Mouse (Mus musculus) CD4-positive, CD25-positive, alpha-beta regulatory T cell (primary cell): Measurements from ENCODE around the gene Vmn1r210. TPM values are rescaled to one million over a fixed set of nuclear protein-coding genes. Genes with fewer than 3 reads are reported as not detected.

Experiments used
- polyA plus RNA-seq: library from polyadenylated mRNA; unstranded; fragments of 100-300 nt; shearing (Covaris generic); gene quantifications from one replicate; pipeline ENCODE4 v1.2.1, GENCODE M21; 2017

The Vmn1r210 gene
- 0.11 TPM for polyA plus RNA-seq

DNA sequence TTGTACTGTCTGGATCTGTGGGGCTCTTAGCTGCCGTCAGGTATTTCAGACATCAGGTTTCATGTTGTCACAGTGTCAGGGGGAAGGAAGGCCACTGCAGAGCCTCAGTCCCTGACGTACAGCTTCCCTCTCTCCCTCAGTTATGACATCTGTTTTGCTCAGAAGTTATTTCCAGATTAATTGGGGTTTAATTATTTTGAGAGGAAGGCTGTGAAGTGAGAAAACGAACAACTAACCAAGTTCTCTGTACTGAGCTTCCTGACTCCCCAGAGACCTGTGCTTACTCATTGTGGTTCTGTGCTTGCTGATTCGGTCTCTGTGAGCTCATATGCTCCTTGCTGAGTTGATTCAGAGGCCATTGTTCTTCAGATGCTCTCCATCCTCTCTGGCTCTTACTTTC lies at the start of gene Vmn1r210:
TSS of gene Vmn1r210 (minus strand) at position 101 of the 400 bp plus-strand sequence.

GRCm38 (mm10) chr13:22857461-22857860 lies 26.3 kb upstream of the Vmn1r210 start, which contains the start of gene Vmn1r211:
Vmn1r211 (minus strand) TSS chr13:22857561.

GRCm38 (mm10) chr13:22809582-22809981 lies 21.6 kb downstream of the Vmn1r210 start, which contains the start of gene Vmn1r209:
Vmn1r209 (minus strand) TSS chr13:22809682.

DNA sequence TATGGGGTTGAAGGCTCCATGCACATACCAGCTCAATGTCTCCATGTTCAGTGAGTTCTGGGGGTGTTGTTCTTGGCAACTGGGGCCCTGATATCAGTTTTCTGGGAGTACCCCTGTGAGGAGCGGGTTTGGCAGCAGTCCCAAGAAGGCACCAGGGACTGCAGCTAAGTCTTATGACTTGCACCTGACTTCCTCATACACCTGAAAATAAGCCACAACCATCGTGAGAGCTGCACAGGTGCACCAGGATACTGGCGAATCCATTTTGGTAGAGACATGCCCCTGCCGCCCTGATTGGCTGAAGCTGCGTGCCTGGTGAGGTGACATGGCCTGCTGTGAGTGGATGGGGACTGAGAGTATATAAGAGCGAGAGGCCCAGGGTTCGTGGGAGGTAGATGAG lies 53.8 kb downstream of the Vmn1r210 start, which contains the start of gene Vmn1r208:
TSS of gene Vmn1r208 (minus strand) at position 101 of the 400 bp plus-strand sequence.

Other genes starting within 250 kb of the Vmn1r210 start
- not detected for gene Vmn1r205, start 238.3 kb downstream of the Vmn1r210 start, polyA plus RNA-seq
- gene Vmn1r206, start 207.1 kb downstream of the Vmn1r210 start, polyA plus RNA-seq, result not detected
- not detected for gene Vmn1r207-ps, start 101.7 kb downstream of the Vmn1r210 start, polyA plus RNA-seq
- gene Vmn1r208, start 53.9 kb downstream of the Vmn1r210 start, polyA plus RNA-seq, result not detected
- not detected for gene Vmn1r209, start 21.7 kb downstream of the Vmn1r210 start, polyA plus RNA-seq
- gene Vmn1r211, start 26.2 kb upstream of the Vmn1r210 start, polyA plus RNA-seq, result not detected
- not detected for gene Vmn1r212, start 52.9 kb upstream of the Vmn1r210 start, polyA plus RNA-seq
- gene Vmn1r213, start 176.3 kb upstream of the Vmn1r210 start, polyA plus RNA-seq, result not detected
- 0.08 TPM for gene Vmn1r214, start 199.1 kb upstream of the Vmn1r210 start, polyA plus RNA-seq
- gene Vmn1r215, start 236.7 kb upstream of the Vmn1r210 start, polyA plus RNA-seq, result not detected